Mouse (Mus musculus): ENCODE results near the gene Sox4.

Sox4 gene

GRCm38 (mm10) chr13:28946565-28947135 lies 6.9 kb downstream of the Sox4 start:
- no peak for DNase-seq (ENCODE audit: low spot score)

GRCm38 (mm10) chr13:28945681-28946080 lies 7.8 kb downstream of the Sox4 start:
- no peak for DNase-seq (ENCODE audit: low spot score)

- DNase-seq (ENCODE audit: low spot score), result no peak
These were observed 10.6 kb downstream of the Sox4 start for GRCm38 (mm10) chr13:28942926-28943325.

GRCm38 (mm10) chr13:28941983-28942630 lies 11.4 kb downstream of the Sox4 start:
- DNase-seq (ENCODE audit: low spot score), result no peak

- DNase-seq (ENCODE audit: low spot score), result no peak
These were observed 20.1 kb downstream of the Sox4 start for GRCm38 (mm10) chr13:28933375-28933774.

- DNase-seq (ENCODE audit: low spot score), result no peak
These were observed 21.7 kb downstream of the Sox4 start for GRCm38 (mm10) chr13:28931776-28932175.

- DNase-seq (ENCODE audit: low spot score), result no peak
These were observed 22.2 kb downstream of the Sox4 start for GRCm38 (mm10) chr13:28931266-28931665.

- DNase-seq (ENCODE audit: low spot score), result no peak
These were observed 23.1 kb downstream of the Sox4 start for GRCm38 (mm10) chr13:28930364-28930763.

GRCm38 (mm10) chr13:28929936-28930335 lies 23.6 kb downstream of the Sox4 start:
- DNase-seq (ENCODE audit: low spot score), result no peak

GRCm38 (mm10) chr13:28923136-28923535 lies 30.4 kb downstream of the Sox4 start:
- DNase-seq (ENCODE audit: low spot score), result no peak

GRCm38 (mm10) chr13:28917379-28918250 lies 35.9 kb downstream of the Sox4 start:
- DNase-seq (ENCODE audit: low spot score), result no peak

- no peak for DNase-seq (ENCODE audit: low spot score)
These were observed 39.9 kb downstream of the Sox4 start for GRCm38 (mm10) chr13:28913656-28914055.

- DNase-seq (ENCODE audit: low spot score), result no peak
These were observed 46.5 kb downstream of the Sox4 start for GRCm38 (mm10) chr13:28906981-28907380.
